Mouse (Mus musculus): ENCODE measurements around the gene Degs2.

DNA sequence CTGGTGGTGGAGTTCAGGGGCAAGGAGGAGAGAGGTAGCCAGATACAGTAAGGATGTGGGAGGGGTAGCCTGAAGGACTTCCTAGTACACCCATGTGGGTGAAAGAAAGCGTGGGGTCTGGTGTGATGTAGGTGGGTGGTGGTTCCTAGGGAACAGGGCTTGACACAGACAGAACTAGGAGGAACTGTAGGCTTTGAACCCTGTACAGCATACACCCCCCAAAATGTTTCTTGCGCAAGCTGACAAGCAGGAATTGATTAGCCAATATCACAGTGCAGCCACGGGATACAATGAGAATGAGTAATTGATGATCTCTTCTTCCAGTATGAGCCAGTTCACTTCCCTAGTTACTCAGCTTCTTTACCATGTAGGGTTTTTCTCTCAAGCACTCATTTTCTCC is 63.0 kb downstream of the Degs2 start:
- TF ChIP-seq CTCF (IDR thresholded peaks at IDR 0.05; ENCODE audit: control insufficient read depth, insufficient read depth, insufficient replicate concordance, low read depth, low read length), result no peak
- TF ChIP-seq POLR2A (IDR thresholded peaks at IDR 0.05; ENCODE audit: control insufficient read depth, low read depth, low read length), result no peak

Measured in testis, adult 2 months (tissue).